Mouse (Mus musculus): Measurements from ENCODE around the gene Coa7. TPM values are rescaled to one million over a fixed set of nuclear protein-coding genes. Genes with fewer than 3 reads are reported as not detected.

Gene Coa7
- polyA plus RNA-seq, 1 experiment from 2014 or later = 21.9 TPM

DNA sequence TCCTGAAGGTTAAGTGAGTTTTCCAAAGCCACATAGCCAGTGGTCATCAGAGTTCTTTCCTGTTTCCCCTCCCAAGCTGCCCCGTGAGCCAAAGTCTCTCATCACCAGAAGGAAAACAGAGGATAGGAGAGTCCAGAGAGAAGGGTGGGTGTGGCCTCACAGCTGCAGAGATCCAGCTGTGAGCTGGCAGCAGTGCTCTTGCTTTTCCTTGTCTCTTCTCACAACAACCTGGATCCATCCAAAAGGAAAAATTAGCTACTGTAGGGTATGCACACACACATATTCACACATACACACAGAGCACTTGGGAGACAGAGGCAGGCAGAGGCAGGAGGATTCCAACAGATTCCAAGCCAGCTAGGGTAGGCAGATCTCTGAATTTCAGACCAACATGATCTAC, 58.1 kb downstream of the Coa7 start:
- Histone ChIP-seq H3K4me3 (replicated peaks) (no peak overlapping the region), H3K9me3 (replicated peaks) (no peaks in the 10 kb centered on the region), H3K27ac (replicated peaks) (no peak overlapping the region), H3K4me1 (replicated peaks) (peaks cover 6% of the 10 kb centered on the region; the same call in 1 of the 2 replicates), H3K36me3 (replicated peaks) (no peaks in the 10 kb centered on the region), H3K9ac (no peak overlapping the region), H3K27me3 (peaks cover 64% of the 10 kb centered on the region), H3K4me2 (no peak overlapping the region)
- no peak for ATAC-seq (ENCODE audit: insufficient read depth)
- WGBS (ENCODE audit: insufficient replicate concordance) = 28% methylated on average over 1 of the region's 1 CpGs

DNA sequence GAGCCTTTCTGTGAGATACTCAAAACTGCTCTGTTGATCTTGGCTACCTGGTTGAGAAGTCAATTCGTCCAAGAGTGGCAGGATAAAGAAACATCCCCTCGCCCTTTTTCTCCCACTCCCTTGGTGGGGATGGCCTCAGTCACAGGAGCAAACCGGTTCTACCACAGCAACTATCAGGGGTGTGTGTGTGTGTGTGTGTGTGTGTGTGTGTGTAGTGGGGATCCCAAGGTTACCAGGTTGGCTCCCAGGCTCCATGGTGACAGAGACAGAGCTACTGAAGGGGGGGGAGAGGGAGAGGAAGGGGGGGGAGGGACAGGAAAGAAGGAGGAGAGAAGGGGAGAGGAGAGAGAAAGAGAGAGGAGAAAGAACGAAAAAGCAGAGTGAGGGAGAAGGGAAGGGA, 59.2 kb downstream of the Coa7 start:
- Histone ChIP-seq H3K9ac (no peak overlapping the region), H3K4me1 (replicated peaks) (peaks cover 6% of the 10 kb centered on the region; the same call in 1 of the 2 replicates), H3K27me3 (peaks cover 53% of the 10 kb centered on the region), H3K4me2 (peak overlapping the region; percentile 61; the same call in 1 of the 2 replicates), H3K36me3 (replicated peaks) (no peaks in the 10 kb centered on the region), H3K9me3 (replicated peaks) (no peaks in the 10 kb centered on the region), H3K27ac (replicated peaks) (no peak overlapping the region), H3K4me3 (replicated peaks) (no peak overlapping the region)
- ATAC-seq (ENCODE audit: insufficient read depth) = no peak
- WGBS (ENCODE audit: insufficient replicate concordance) = 29% methylated on average over 4 of the region's 4 CpGs

DNA sequence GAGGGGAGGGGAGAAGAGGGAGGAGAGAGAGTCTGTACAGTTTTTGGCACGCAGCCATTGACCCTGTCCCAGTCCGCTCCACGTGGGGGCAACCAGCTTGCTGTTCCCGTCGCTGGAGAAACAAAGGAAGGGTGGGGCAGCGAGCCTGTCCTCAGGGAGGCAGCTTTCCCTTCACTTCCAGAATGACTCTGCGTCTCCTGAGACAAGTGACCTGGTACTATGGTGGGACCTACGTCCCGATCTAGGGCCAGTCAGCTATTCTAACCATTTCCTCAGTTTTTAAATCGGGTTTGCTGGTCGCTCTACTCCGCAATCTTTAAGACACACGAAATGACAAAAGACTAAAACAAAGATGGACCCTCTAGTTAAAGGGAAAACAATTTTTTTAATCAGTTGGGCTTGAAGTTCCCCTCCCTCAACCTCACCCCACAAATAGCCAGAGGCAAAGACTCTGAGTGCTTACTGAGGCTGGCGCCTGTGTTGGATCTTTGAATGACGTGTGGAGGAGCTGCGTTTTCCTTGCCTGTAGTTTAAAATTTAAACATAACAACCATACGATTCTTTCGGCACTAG, 59.8 kb downstream of the Coa7 start:
- no peak overlapping the region for H3K27ac ChIP-seq (replicated peaks)
- H3K4me3 ChIP-seq (replicated peaks) = peak overlapping the region; percentile 40
- ATAC-seq (ENCODE audit: insufficient read depth) = no peak; the same call in 1 of the 2 replicates
- H3K36me3 ChIP-seq (replicated peaks) = no peaks in the 10 kb centered on the region
- peak overlapping the region; percentile 61 for H3K4me2 ChIP-seq
- no peak overlapping the region; the same call in 1 of the 2 replicates for H3K9ac ChIP-seq
- H3K4me1 ChIP-seq (replicated peaks) = peaks cover 6% of the 10 kb centered on the region; the same call in 1 of the 2 replicates
- H3K9me3 ChIP-seq (replicated peaks) = no peaks in the 10 kb centered on the region
- WGBS (ENCODE audit: insufficient replicate concordance) = 7% methylated on average over 18 of the region's 18 CpGs
- H3K27me3 ChIP-seq = peaks cover 47% of the 10 kb centered on the region

GRCm38 (mm10) chr4:108388741-108389140, 60.8 kb downstream of the Coa7 start:
- Histone ChIP-seq H3K36me3 (replicated peaks) (no peaks in the 10 kb centered on the region), H3K27me3 (peaks cover 37% of the 10 kb centered on the region), H3K9ac (no peak overlapping the region), H3K4me2 (no peak overlapping the region), H3K27ac (replicated peaks) (no peak overlapping the region), H3K4me3 (replicated peaks) (no peak overlapping the region), H3K9me3 (replicated peaks) (no peaks in the 10 kb centered on the region), H3K4me1 (replicated peaks) (no peaks in the 10 kb centered on the region; the same call in 1 of the 2 replicates)
- ATAC-seq (ENCODE audit: insufficient read depth) = no peak
- WGBS (ENCODE audit: insufficient replicate concordance) = 65% methylated on average over 3 of the region's 3 CpGs

DNA sequence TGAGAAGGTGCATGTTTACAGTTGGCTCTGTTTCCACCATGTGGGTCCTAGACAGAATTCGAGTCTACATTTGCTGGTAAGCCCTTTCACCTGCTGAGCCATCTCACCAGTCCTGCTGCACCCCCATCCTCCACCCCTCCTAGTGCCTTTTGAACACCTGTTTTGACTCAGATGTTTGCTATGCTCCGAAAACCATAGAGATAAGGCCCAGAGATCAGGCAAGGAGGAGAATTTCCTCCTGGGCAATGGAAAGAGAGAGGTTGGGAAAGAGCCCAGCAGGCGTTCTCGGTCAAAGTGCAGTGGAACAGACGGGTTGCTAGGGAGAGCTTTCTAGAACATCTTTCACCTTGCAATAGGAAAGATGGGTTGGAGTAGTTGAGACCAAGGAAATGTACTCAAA, 63.2 kb downstream of the Coa7 start:
- Histone ChIP-seq H3K36me3 (replicated peaks) (no peaks in the 10 kb centered on the region), H3K4me2 (no peak overlapping the region), H3K4me1 (replicated peaks) (no peaks in the 10 kb centered on the region; the same call in 1 of the 2 replicates), H3K4me3 (replicated peaks) (no peak overlapping the region), H3K9ac (no peak overlapping the region), H3K9me3 (replicated peaks) (no peaks in the 10 kb centered on the region), H3K27ac (replicated peaks) (no peak overlapping the region), H3K27me3 (peaks cover 14% of the 10 kb centered on the region)
- WGBS (ENCODE audit: insufficient replicate concordance) = 62% methylated on average over 5 of the region's 5 CpGs
- ATAC-seq (ENCODE audit: insufficient read depth) = no peak

Other genes starting within 250 kb of the Coa7 start
- 0.09 and 0.17 TPM in 2 replicates for gene Podn, start 231.7 kb upstream of the Coa7 start, polyA plus RNA-seq (2015; fragmentation: Nextera tagmentation; extraction: Ambion mirVana)
- gene Scp2, start 183.1 kb upstream of the Coa7 start, polyA plus RNA-seq (2015; fragmentation: Nextera tagmentation; extraction: Ambion mirVana) = 349 and 376 TPM in 2 replicates
- gene Echdc2, start 162.7 kb upstream of the Coa7 start, polyA plus RNA-seq (2015; fragmentation: Nextera tagmentation; extraction: Ambion mirVana) = 15.4 and 18.6 TPM in 2 replicates
- 0.21 and 0.35 TPM in 2 replicates for gene Zyg11a, start 110.1 kb upstream of the Coa7 start, polyA plus RNA-seq (2015; fragmentation: Nextera tagmentation; extraction: Ambion mirVana)
- 2.3 and 2.4 TPM in 2 replicates for gene Zyg11b, start 27.0 kb upstream of the Coa7 start, polyA plus RNA-seq (2015; fragmentation: Nextera tagmentation; extraction: Ambion mirVana)
- gene Shisal2a, start 55.2 kb downstream of the Coa7 start, polyA plus RNA-seq (2015; fragmentation: Nextera tagmentation; extraction: Ambion mirVana) = 0.26 and 0.35 TPM in 2 replicates
- 9.7 and 10.1 TPM in 2 replicates for gene Gpx7, start 78.8 kb downstream of the Coa7 start, polyA plus RNA-seq (2015; fragmentation: Nextera tagmentation; extraction: Ambion mirVana)
- 16.4 and 17.6 TPM in 2 replicates for gene Tut4, start 131.3 kb downstream of the Coa7 start, polyA plus RNA-seq (2015; fragmentation: Nextera tagmentation; extraction: Ambion mirVana)

All from liver, embryonic 15.5 days (tissue).